Mouse (Mus musculus) G1E (cell line): ENCODE data around the gene Tnfsf12.

Source experiments
- CTCF ChIP-seq: IDR thresholded peaks from 2 replicates; pipeline ENCODE4 v1.5.1; 2012; ENCODE audit warnings: low read depth, low read length, inconsistent platforms, mixed read lengths
- GATA1 ChIP-seq: IDR thresholded peaks from 2 replicates; pipeline ENCODE4 v1.6.1; 2012; ENCODE audit warnings: borderline replicate concordance, low read length, inconsistent platforms, mixed read lengths
- POLR2AphosphoS5 ChIP-seq: IDR thresholded peaks from 2 replicates; pipeline ENCODE4 v1.6.1; 2012; ENCODE audit warnings: low read depth, low read length, inconsistent platforms; ENCODE audit not compliant: insufficient replicate concordance
- TAL1 ChIP-seq: conservative IDR thresholded peaks from 2 replicates; pipeline ENCODE4 v1.6.1; 2012; ENCODE audit warnings: low read depth, low read length, inconsistent platforms, mixed read lengths

GRCm38 (mm10) chr11:69655264-69656064 is 40.2 kb downstream of the Tnfsf12 start, which contains the start of gene Sox15:
- no peak for TF ChIP-seq GATA1
- TF ChIP-seq CTCF, result no peak
- TF ChIP-seq TAL1, result no peak
- TF ChIP-seq POLR2AphosphoS5, result no peak
